Mouse (Mus musculus) liver, adult 2 months (tissue): ENCODE data around the gene Zfp13. TPM values are rescaled to one million over a fixed set of nuclear protein-coding genes. Genes with fewer than 3 reads are reported as not detected.

Source experiments
- DNase-seq: peaks from one replicate; pipeline ENCODE4 v3.0.0-alpha.2; 2011; ENCODE audit warnings: low read depth, low spot score; ENCODE audit errors: extremely low read depth
- H3K27ac ChIP-seq: fragments of 200-500 bp; replicated peaks from 2 replicates; pipeline ENCODE4 v1.5.1; 2012; ENCODE audit warnings: low read depth, mild to moderate bottlenecking, control low read depth, inconsistent platforms, low read length; ENCODE audit not compliant: insufficient read depth
- H3K27me3 ChIP-seq: fragments of 200-500 bp; 2 replicates; pipeline ENCODE4 v1.6.1; 2012; ENCODE audit warnings: mild to moderate bottlenecking, moderate library complexity, low read length, inconsistent platforms; ENCODE audit not compliant: control insufficient read depth, insufficient read depth
- H3K36me3 ChIP-seq: fragments of 200-500 bp; 2 replicates; pipeline ENCODE4 v1.6.1; 2012; ENCODE audit warnings: low read length, inconsistent platforms; ENCODE audit not compliant: control insufficient read depth, insufficient read depth
- H3K4me1 ChIP-seq: fragments of 200-500 bp; 2 replicates; pipeline ENCODE4 v1.6.1; 2011; ENCODE audit warnings: low read length; ENCODE audit not compliant: control insufficient read depth, insufficient read depth
- H3K4me3 ChIP-seq: fragments of 200-500 bp; 2 replicates; pipeline ENCODE4 v1.5.1; 2011; ENCODE audit warnings: low read depth, mild to moderate bottlenecking, control low read depth, low read length, moderate library complexity; ENCODE audit not compliant: insufficient read depth
- H3K79me2 ChIP-seq: fragments of 200-500 bp; 2 replicates; pipeline ENCODE4 v1.6.1; 2012; ENCODE audit warnings: inconsistent platforms, mild to moderate bottlenecking, low read length, moderate library complexity; ENCODE audit not compliant: control insufficient read depth, insufficient read depth
- H3K9ac ChIP-seq: fragments of 200-500 bp; 2 replicates; pipeline ENCODE4 v1.6.1; 2012; ENCODE audit warnings: low read depth, mild to moderate bottlenecking, control low read depth, inconsistent platforms, low read length
- CTCF ChIP-seq: fragments of 200-500 bp; IDR thresholded peaks from 2 replicates; pipeline ENCODE4 v1.5.1; 2011; ENCODE audit warnings: low read depth, low read length, control low read depth
- POLR2A ChIP-seq: fragments of 200-500 bp; IDR thresholded peaks from 2 replicates; pipeline ENCODE4 v1.6.1; 2011; ENCODE audit warnings: low read length, control low read depth; ENCODE audit not compliant: insufficient read depth; ENCODE audit errors: extremely low read depth
- WGBS: fragments of 180-500 bp; shearing (Covaris S2); methylation state at CpG from one replicate; pipeline ENCODE4 v1.1.7; 2018; 5-methylcytosine and 5-hydroxymethylcytosine counted together
- polyA plus RNA-seq: library from polyadenylated mRNA; depleted of rRNA; stranded (reverse); fragments of >200 nt; gene quantifications from 2 replicates; pipeline ENCODE4 v1.2.3, GENCODE M21; 2012
- total RNA-seq: library from RNA; depleted of rRNA; stranded (reverse); fragments of >200 nt; gene quantifications from 2 replicates; pipeline ENCODE4 v1.2.3, GENCODE M21; 2014

Zfp13 gene
- total and polyA plus RNA-seq, 2 experiments = 2.0 to 3.2 TPM

DNA sequence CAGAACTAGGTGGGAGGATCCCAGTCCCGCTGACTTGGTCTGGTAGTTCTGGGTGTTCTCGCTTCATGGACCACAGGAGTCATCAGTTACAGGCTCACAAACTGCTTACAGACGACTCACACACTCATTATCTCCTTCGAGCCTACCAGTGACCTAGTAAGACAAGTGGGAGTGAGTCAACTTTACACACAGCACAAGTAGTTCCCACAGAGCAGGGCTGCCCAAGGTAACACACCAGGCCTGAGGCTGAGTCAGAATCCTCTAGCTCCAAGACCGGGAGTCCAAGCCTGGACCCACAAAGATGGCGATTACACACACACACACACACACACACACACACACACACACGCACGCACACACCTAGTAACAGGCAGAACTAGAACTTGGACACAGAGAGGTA is 14.5 kb downstream of the Zfp13 start:
- no peaks in the 10 kb centered on the region for H3K36me3 ChIP-seq
- H3K4me3 ChIP-seq = no peak overlapping the region
- no peaks in the 10 kb centered on the region for H3K79me2 ChIP-seq
- no peaks in the 10 kb centered on the region for H3K27me3 ChIP-seq
- no peak overlapping the region for H3K9ac ChIP-seq
- no peak overlapping the region for H3K27ac ChIP-seq
- no peak for DNase-seq
- H3K4me1 ChIP-seq = no peaks in the 10 kb centered on the region
- no peak for TF ChIP-seq POLR2A
- TF ChIP-seq CTCF = no peak
- 89% methylated on average over 8 of the region's 8 CpGs for WGBS

DNA sequence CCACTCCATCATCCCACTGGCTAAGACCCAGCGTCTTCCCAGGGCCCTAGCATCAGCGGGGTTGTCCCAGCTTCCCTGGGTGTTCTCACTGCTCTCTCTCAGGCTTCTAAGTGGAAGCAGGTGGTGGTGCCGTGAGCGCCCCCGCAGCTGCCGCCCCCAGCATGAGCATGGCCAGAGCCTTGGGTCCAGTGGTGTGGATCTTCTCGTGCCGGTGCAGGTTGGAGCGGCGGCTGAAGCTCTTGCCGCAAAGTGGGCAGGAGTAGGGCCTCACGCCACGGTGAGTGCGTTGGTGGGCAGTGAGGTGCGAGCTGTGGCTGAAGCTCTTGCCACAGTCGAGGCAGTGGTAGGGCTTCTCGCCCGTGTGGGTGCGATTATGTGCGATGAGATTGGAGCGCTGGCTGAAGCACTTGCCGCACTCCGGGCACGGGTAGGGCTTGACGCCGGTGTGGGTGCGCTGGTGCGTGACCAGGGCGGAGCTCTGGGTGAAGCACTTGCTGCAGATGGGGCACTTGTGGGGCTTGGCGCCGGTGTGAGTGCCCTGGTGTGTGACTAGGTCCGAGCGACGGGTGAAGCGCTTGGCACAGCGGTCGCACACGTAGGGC is 23.2 kb downstream of the Zfp13 start:
- no peak overlapping the region for H3K27ac ChIP-seq
- DNase-seq = no peak
- TF ChIP-seq POLR2A (no peak), CTCF (no peak)
- H3K4me1 ChIP-seq = no peaks in the 10 kb centered on the region
- H3K4me3 ChIP-seq = no peak overlapping the region
- H3K9ac ChIP-seq = no peak overlapping the region
- 98% methylated on average over 38 of the region's 38 CpGs for WGBS
- H3K79me2 ChIP-seq = no peaks in the 10 kb centered on the region
- H3K36me3 ChIP-seq = no peaks in the 10 kb centered on the region
- H3K27me3 ChIP-seq = no peaks in the 10 kb centered on the region

DNA sequence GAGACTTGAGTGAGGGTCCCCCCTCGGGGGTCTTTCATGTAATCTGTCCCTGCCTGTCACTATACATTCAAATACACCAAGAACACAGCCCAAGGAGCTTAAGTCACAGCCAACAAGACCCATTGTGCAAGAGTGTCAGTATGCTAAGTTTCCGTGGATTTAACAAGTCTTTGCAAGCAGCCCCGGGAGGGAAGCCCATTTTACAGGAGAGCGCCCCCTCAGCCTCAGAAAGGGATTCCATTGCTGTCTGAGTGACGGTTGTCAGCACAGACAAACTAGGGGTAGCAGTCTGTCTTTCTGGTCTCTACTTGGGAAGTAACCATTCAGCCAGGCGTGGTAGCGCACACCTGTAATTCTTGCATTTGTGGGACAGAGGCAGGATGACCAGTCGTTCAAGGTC is 25.2 kb downstream of the Zfp13 start:
- DNase-seq = no peak
- Histone ChIP-seq H3K79me2 (no peaks in the 10 kb centered on the region), H3K4me3 (no peak overlapping the region), H3K27ac (no peak overlapping the region), H3K27me3 (no peaks in the 10 kb centered on the region), H3K36me3 (no peaks in the 10 kb centered on the region), H3K9ac (no peak overlapping the region), H3K4me1 (no peaks in the 10 kb centered on the region)
- WGBS = 92% methylated on average over 8 of the region's 8 CpGs
- no peak for TF ChIP-seq CTCF
- TF ChIP-seq POLR2A = no peak

DNA sequence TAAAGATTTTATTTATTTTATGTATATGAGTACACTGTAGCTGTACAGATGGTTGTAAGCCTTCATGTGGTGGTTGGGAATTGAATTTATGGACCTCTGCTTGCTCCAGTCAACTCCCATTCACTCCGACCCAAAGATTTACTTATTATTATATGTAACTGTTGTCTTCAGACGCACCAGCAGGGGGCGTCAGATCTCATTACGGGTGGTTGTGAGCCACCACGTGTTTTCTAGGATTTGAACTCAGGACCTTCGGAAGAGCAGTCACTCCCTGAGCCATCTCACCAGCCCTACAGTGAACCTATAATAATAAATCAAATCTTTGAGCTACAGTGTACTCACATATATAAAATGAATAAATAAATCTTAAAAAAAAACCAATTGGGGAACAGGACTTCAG is 27.2 kb downstream of the Zfp13 start:
- Histone ChIP-seq H3K4me1 (no peaks in the 10 kb centered on the region), H3K27ac (no peak overlapping the region), H3K9ac (no peak overlapping the region), H3K27me3 (no peaks in the 10 kb centered on the region), H3K79me2 (no peaks in the 10 kb centered on the region), H3K4me3 (no peak overlapping the region), H3K36me3 (no peaks in the 10 kb centered on the region)
- no peak for DNase-seq
- WGBS = 78% methylated on average over 6 of the region's 6 CpGs
- TF ChIP-seq CTCF (peak; percentile 17; the same call in 1 of the 2 replicates), POLR2A (no peak)

DNA sequence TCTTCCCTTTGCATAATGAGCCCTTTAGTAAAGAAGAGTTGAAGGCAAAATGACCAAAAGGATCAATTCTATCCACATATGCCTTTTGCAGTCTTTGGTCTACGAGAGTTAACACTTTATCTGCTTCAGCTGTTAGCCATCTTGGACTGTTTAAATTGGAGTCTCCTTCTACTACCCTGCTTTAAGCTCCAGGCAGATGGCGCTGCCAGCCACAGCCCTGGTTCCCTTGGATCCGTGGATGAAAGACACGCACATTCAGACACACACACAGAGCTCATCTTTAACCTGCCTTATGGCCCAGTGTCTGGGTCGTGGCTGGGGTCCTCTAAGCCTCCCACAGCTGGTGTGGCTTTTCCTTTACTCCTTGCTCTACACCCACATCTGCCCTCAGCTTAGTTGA is 28.2 kb downstream of the Zfp13 start:
- WGBS = 31% methylated on average over 5 of the region's 5 CpGs
- Histone ChIP-seq H3K4me1 (no peaks in the 10 kb centered on the region), H3K27ac (no peak overlapping the region), H3K36me3 (no peaks in the 10 kb centered on the region), H3K4me3 (no peak overlapping the region), H3K79me2 (no peaks in the 10 kb centered on the region), H3K9ac (no peak overlapping the region), H3K27me3 (no peaks in the 10 kb centered on the region)
- TF ChIP-seq CTCF (peak; percentile 27; the same call in 1 of the 2 replicates), POLR2A (no peak)
- DNase-seq = no peak

DNA sequence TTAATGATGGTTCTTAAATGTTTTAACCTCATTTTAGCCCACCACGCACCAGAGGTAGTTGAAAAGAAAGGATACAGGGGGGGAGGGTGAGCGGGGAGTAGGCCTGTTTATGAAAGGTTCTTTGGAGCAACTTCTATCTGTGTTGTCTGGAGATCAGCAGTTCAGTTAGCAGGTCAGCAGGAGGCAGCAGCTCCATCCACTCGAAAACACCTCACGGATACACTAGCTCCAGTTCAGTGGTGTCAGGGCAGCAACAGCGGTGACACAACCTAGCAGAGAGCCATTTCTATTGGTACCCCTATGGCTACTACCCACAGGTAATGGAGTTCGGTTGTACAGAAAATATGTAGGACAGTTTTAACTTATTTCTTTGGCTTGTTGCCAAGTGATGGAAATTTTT is 29.3 kb downstream of the Zfp13 start:
- Histone ChIP-seq H3K4me1 (peaks cover under 1% of the 10 kb centered on the region; the same call in 1 of the 2 replicates), H3K36me3 (no peaks in the 10 kb centered on the region), H3K4me3 (no peak overlapping the region), H3K9ac (no peak overlapping the region), H3K79me2 (no peaks in the 10 kb centered on the region), H3K27ac (no peak overlapping the region), H3K27me3 (no peaks in the 10 kb centered on the region)
- TF ChIP-seq CTCF (peak; percentile 86), POLR2A (no peak)
- DNase-seq = no peak
- WGBS = 31% methylated on average over 6 of the region's 6 CpGs
